Mouse (Mus musculus) midbrain, embryonic 14.5 days (tissue): ENCODE measurements around the gene Gpr157. TPM values are rescaled to one million over a fixed set of nuclear protein-coding genes. Genes with fewer than 3 reads are reported as not detected.

Experiments
- ATAC-seq: fragments of 200-750 bp; cut with Nextera tagmentation; 2 replicates; pipeline ENCODE4 v1.8.0; 2017; ENCODE audit warnings: moderate number of reproducible peaks, moderate library complexity; ENCODE audit not compliant: low FRiP score, low TSS enrichment
- DNase-seq: peaks from one replicate; pipeline ENCODE4 v3.0.0-alpha.2; 2015
- H3K27ac ChIP-seq: fragments of 300-500 bp; sonication (generic); replicated peaks from 2 replicates; pipeline ENCODE4 v1.5.1; 2014; ENCODE audit warnings: mild to moderate bottlenecking, low read depth, low read length, moderate library complexity
- H3K27me3 ChIP-seq: fragments of 300-500 bp; sonication (generic); 2 replicates; pipeline ENCODE4 v1.6.1; 2014; ENCODE audit warnings: low read length, control low read depth, mixed read lengths; ENCODE audit not compliant: control insufficient read depth, insufficient read depth
- H3K36me3 ChIP-seq: fragments of 300-500 bp; sonication (generic); 2 replicates; pipeline ENCODE4 v1.6.1; 2014; ENCODE audit warnings: low read length, control low read depth; ENCODE audit not compliant: control insufficient read depth, insufficient read depth
- H3K4me1 ChIP-seq: fragments of 300-500 bp; sonication (generic); 2 replicates; pipeline ENCODE4 v1.6.1; 2014; ENCODE audit warnings: mild to moderate bottlenecking, antibody characterized with exemption, low read length, control low read depth; ENCODE audit not compliant: control insufficient read depth, insufficient read depth
- H3K4me2 ChIP-seq: fragments of 300-500 bp; sonication (generic); 2 replicates; pipeline ENCODE4 v1.6.1; 2014; ENCODE audit warnings: mild to moderate bottlenecking, low read length, moderate library complexity
- H3K4me3 ChIP-seq: fragments of 300-500 bp; sonication (generic); replicated peaks from 2 replicates; pipeline ENCODE4 v1.5.1; 2014; ENCODE audit warnings: low read depth, low read length
- H3K9ac ChIP-seq: fragments of 300-500 bp; sonication (generic); replicated peaks from 2 replicates; pipeline ENCODE4 v1.6.1; 2014; ENCODE audit warnings: mild to moderate bottlenecking, low read length, moderate library complexity
- H3K9me3 ChIP-seq: fragments of 300-500 bp; sonication (generic); 2 replicates; pipeline ENCODE4 v1.6.1; 2016; ENCODE audit warnings: low read length, control low read depth, mixed read lengths; ENCODE audit not compliant: control insufficient read depth
- WGBS: fragments of 180-500 bp; shearing (Covaris S2); extraction: QIAGEN DNeasy Blood & Tissue Kit; methylation state at CpG from one replicate; pipeline ENCODE4 v1.1.7; 2014; 5-methylcytosine and 5-hydroxymethylcytosine counted together
- polyA plus RNA-seq: library from polyadenylated mRNA; unstranded; fragments of >200 nt; fragmentation: Nextera tagmentation; extraction: Ambion mirVana; gene quantifications from 2 replicates; pipeline ENCODE4 v1.2.1, GENCODE M21; 2014

The Gpr157 gene
- polyA plus RNA-seq, 1 experiment from 2014 or later: 0.25 TPM

- H3K36me3 ChIP-seq: no peaks in the 10 kb centered on the region
- DNase-seq (no peak), ATAC-seq (no peak)
- H3K4me2 ChIP-seq: no peak overlapping the region
- H3K9me3 ChIP-seq: no peaks in the 10 kb centered on the region
- H3K27me3 ChIP-seq: peaks cover 21% of the 10 kb centered on the region; the same call in 1 of the 2 replicates
- no peak overlapping the region for H3K9ac ChIP-seq
- 72% methylated on average over 3 of the region's 3 CpGs for WGBS
- H3K4me3 ChIP-seq: no peak overlapping the region
- H3K4me1 ChIP-seq: peaks cover 6% of the 10 kb centered on the region
- no peak overlapping the region for H3K27ac ChIP-seq
Measured at GRCm38 (mm10) chr4:150092583-150092902, 5.4 kb downstream of the Gpr157 start.

DNA sequence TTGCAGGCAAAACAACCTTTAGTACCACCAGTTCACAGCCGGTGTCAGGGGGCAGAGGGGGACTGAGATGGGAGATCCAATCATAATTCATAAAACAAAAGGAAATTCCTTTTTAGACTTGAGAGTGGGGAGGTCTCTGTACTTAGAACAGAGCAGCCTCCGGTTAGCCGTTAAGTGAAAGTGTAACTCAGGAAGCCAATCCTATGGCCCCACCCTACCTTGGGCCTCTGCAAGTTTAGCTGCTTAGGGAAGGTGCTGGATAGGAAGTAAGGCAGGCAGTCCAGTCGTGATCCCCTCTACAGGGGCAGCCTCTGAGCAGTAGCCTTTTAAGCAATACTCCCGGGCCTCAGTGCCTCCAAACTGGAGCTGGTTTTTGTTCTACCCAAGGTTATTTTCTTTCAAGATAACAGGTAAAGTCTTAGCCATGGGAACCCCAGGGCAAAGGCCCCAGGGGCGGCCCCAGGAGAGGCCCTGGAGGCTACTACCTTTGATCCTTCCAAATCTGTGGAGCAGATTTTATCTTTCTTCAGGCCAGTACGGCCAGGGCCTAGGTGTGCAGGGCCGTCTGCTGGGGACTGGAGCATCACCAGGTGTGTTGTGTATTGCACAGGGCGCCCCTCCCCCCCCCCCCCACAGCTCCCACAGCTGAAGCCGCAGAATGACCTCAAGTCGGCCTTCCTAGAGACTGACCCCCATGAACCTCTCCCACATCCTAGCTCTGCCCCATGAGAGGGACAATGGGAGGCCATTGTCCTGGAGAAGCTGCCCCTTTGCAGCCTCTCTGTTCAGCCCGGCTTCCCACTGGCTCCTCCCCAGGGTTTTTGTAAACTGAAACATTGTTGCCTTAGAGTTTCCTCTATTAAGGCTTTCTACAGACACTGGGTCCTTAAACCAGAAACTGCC lies 6.6 kb downstream of the Gpr157 start:
- DNase-seq (no peak), ATAC-seq (no peak)

GRCm38 (mm10) chr4:150094463-150094789 lies 7.3 kb downstream of the Gpr157 start:
- Histone ChIP-seq H3K4me3 (no peak overlapping the region), H3K36me3 (no peaks in the 10 kb centered on the region), H3K4me2 (no peak overlapping the region), H3K9me3 (no peaks in the 10 kb centered on the region), H3K9ac (no peak overlapping the region), H3K27ac (no peak overlapping the region), H3K4me1 (no peaks in the 10 kb centered on the region; the same call in 1 of the 2 replicates), H3K27me3 (0 out of 2 replicates have a peak, but pooled peaks cover 9% of the 10 kb centered on the region)
- no peak for DNase-seq
- 11% methylated on average over 5 of the region's 5 CpGs for WGBS
- ATAC-seq: no peak

More for the DNA sequence above, 6.6 kb downstream of the Gpr157 start:
- no peak overlapping the region for H3K4me3 ChIP-seq
- peaks cover 12% of the 10 kb centered on the region; the same call in 1 of the 2 replicates for H3K27me3 ChIP-seq
- 28% methylated on average over 11 of the region's 12 CpGs for WGBS
- no peaks in the 10 kb centered on the region for H3K9me3 ChIP-seq
- H3K4me2 ChIP-seq: no peak overlapping the region
- no peaks in the 10 kb centered on the region; the same call in 1 of the 2 replicates for H3K4me1 ChIP-seq
- H3K36me3 ChIP-seq: no peaks in the 10 kb centered on the region
- no peak overlapping the region for H3K27ac ChIP-seq
- H3K9ac ChIP-seq: no peak overlapping the region

DNA sequence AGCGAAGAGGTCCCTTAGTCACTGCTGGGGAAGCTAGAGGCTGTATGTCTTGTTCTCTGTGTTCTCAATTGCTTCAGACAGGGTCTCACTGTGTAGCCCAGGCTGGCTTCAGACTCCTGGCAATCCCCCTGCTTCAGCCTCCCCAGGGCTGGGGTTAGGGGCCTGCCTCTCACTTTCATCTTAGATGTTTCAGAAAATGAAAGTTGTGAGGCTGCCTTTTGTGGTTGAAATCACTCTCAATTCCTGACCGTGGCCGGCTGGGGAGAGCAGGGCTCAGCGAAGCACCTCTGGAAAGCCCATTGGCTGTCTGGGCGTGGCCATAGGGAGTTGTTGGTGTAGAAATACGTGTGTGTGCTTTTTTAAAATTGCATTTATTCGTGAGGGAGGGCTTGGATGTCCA lies 9.1 kb downstream of the Gpr157 start:
- H3K4me2 ChIP-seq: no peak overlapping the region
- no peaks in the 10 kb centered on the region; the same call in 1 of the 2 replicates for H3K4me1 ChIP-seq
- no peaks in the 10 kb centered on the region; the same call in 1 of the 2 replicates for H3K27me3 ChIP-seq
- no peaks in the 10 kb centered on the region for H3K9me3 ChIP-seq
- no peak for ATAC-seq
- no peak for DNase-seq
- no peak overlapping the region for H3K27ac ChIP-seq
- WGBS: 79% methylated on average over 7 of the region's 7 CpGs
- H3K4me3 ChIP-seq: no peak overlapping the region
- H3K36me3 ChIP-seq: no peaks in the 10 kb centered on the region
- H3K9ac ChIP-seq: no peak overlapping the region

DNA sequence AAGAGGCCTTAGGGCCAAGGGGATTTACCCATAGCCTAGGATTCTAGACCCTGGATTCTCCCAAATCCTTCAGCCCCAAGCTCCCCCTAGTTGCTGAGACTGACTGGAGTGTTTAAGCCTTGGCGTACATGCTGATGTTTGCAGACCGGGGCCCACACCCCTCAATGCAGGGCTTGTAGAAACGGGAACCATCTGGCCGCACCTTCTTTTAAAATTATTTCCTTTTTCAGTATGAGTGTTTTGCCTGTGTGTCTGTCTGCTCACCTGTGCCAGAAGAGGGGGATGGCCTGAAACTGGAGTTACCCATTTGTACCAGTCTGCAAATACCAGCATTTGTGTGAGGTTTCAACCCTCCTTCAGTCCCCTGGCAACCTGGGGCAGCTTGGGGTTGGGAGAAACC lies 10.7 kb downstream of the Gpr157 start:
- DNase-seq: no peak
- H3K4me1 ChIP-seq: no peaks in the 10 kb centered on the region; the same call in 1 of the 2 replicates
- no peak overlapping the region for H3K27ac ChIP-seq
- no peak overlapping the region for H3K4me2 ChIP-seq
- ATAC-seq: no peak
- no peak overlapping the region for H3K4me3 ChIP-seq
- H3K9ac ChIP-seq: no peak overlapping the region
- H3K27me3 ChIP-seq: no peaks in the 10 kb centered on the region; the same call in 1 of the 2 replicates
- WGBS: 92% methylated on average over 4 of the region's 4 CpGs
- no peaks in the 10 kb centered on the region for H3K9me3 ChIP-seq
- no peaks in the 10 kb centered on the region for H3K36me3 ChIP-seq

DNA sequence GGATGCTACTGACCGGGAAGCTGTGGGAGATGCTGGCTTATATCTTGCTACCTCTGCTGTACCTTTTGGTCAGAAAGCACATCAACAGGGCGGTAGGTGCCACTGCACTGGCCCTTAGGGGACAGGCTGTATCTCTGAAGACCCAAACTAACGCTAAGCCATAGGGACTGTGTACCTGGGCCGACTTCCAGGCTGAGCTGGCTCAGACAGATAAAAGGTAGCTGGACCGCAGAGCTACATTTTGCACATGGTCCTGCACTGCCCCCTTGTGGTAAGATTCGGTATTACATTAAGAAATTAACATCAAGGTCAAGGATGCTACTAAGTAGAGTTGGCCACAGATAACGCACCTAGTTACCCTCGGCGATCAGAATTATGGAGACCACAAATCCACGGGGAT lies 11.7 kb downstream of the Gpr157 start:
- no peak; the same call in 1 of the 2 replicates for ATAC-seq
- no peak overlapping the region for H3K27ac ChIP-seq
- H3K27me3 ChIP-seq: no peaks in the 10 kb centered on the region; the same call in 1 of the 2 replicates
- H3K9me3 ChIP-seq: no peaks in the 10 kb centered on the region
- no peak overlapping the region for H3K9ac ChIP-seq
- peak; percentile 90 for DNase-seq
- no peak overlapping the region for H3K4me2 ChIP-seq
- H3K4me3 ChIP-seq: no peak overlapping the region
- no peaks in the 10 kb centered on the region for H3K36me3 ChIP-seq
- WGBS: 19% methylated on average over 10 of the region's 10 CpGs
- no peaks in the 10 kb centered on the region; the same call in 1 of the 2 replicates for H3K4me1 ChIP-seq

DNA sequence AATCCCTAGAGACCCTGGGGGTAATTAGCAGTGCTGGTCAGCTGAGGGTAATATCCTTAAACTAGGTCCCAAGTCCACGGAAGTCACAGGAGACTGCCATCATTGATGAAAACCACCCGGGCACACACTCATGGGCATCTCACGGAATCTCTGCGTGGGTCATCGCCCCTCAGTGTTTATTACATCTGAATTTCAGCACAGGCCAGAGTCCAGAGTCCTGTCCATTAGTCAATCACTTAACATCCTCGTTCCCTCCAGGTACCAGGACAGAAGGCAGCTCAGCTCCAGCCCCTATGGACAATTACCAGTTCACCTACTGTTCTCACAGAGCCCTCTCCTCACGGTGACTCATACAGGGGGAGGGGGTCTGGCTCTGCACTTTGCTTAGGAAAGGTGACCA lies 15.7 kb downstream of the Gpr157 start:
- Histone ChIP-seq H3K36me3 (no peaks in the 10 kb centered on the region), H3K4me2 (no peak overlapping the region), H3K27ac (no peak overlapping the region), H3K4me3 (no peak overlapping the region), H3K4me1 (no peaks in the 10 kb centered on the region), H3K9me3 (no peaks in the 10 kb centered on the region), H3K27me3 (no peaks in the 10 kb centered on the region; the same call in 1 of the 2 replicates), H3K9ac (no peak overlapping the region)
- DNase-seq (no peak), ATAC-seq (no peak)
- 91% methylated on average over 7 of the region's 7 CpGs for WGBS

DNA sequence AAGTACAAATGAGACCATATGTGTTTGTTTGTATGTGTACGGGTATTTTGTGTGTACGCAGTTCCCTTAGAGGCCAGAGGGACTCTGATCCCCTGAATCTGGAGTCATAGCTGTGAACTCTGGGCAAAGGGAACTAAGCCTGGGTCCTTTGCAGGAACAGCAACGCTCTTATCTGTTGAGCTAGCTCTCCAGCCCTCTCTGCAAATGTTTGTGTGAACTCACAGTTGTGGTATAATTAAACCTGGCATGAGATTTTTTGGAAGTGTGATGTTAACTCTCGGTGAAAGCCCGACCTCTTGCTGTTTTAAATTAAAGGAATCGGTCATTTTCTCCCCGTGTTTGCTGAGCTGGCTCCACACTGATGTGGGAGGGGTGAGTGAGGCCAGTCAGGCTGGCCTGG lies 18.5 kb downstream of the Gpr157 start:
- H3K4me2 ChIP-seq: no peak overlapping the region
- H3K27me3 ChIP-seq: no peaks in the 10 kb centered on the region
- WGBS: 72% methylated on average over 7 of the region's 7 CpGs
- no peak overlapping the region for H3K9ac ChIP-seq
- H3K36me3 ChIP-seq: no peaks in the 10 kb centered on the region
- no peak for DNase-seq
- H3K27ac ChIP-seq: no peak overlapping the region
- no peaks in the 10 kb centered on the region for H3K9me3 ChIP-seq
- no peak for ATAC-seq
- H3K4me1 ChIP-seq: no peaks in the 10 kb centered on the region
- no peak overlapping the region for H3K4me3 ChIP-seq

DNA sequence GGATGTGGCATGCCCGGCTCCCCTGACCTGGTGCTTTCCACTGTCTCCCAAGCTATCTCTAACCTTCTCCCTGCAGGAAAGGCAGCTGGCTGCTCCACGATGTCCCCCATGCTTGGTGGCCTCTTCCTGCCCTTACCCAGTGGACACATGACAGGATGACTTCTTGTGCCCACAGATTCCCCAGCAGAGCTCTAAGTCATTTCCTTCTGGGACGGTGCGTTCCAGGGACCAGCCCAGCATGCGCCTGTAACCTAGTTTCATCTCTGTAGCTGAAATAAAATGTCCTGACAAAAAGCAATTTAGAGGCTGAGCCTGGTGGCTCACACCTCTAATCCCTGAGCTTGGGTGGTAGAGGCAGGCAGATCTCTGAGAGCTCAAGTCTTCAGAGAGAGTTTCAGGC lies 19.5 kb downstream of the Gpr157 start:
- Histone ChIP-seq H3K9me3 (no peaks in the 10 kb centered on the region), H3K27ac (no peak overlapping the region), H3K9ac (no peak overlapping the region), H3K4me3 (no peak overlapping the region), H3K36me3 (no peaks in the 10 kb centered on the region), H3K27me3 (no peaks in the 10 kb centered on the region), H3K4me2 (no peak overlapping the region), H3K4me1 (no peaks in the 10 kb centered on the region)
- DNase-seq: no peak
- no peak for ATAC-seq
- WGBS: 84% methylated on average over 5 of the region's 5 CpGs
